Mouse (Mus musculus): ENCODE measurements around the gene Kank2.

Kank2 gene

DNA sequence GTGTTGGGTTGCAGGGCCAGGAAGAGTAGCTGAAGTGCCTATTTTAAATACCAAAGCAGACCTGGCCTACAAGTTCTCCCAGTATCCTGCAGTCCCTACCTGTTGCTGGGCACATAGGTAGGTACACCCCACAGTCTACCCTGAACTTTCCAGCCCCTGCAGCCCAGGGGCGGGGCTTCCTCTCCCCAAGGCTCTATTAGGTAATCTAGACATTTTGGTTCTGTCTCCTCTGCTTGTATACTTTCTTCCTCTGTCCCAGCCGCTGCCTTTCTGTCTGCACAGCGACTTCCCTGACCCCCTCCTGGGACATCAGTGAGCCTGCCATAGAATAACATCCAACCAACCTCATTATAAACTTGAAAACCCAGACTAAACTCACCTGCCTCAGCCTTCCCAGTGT, 48.2 kb downstream of the Kank2 start:
- no peak for DNase-seq (ENCODE audit: low spot score)

DNA sequence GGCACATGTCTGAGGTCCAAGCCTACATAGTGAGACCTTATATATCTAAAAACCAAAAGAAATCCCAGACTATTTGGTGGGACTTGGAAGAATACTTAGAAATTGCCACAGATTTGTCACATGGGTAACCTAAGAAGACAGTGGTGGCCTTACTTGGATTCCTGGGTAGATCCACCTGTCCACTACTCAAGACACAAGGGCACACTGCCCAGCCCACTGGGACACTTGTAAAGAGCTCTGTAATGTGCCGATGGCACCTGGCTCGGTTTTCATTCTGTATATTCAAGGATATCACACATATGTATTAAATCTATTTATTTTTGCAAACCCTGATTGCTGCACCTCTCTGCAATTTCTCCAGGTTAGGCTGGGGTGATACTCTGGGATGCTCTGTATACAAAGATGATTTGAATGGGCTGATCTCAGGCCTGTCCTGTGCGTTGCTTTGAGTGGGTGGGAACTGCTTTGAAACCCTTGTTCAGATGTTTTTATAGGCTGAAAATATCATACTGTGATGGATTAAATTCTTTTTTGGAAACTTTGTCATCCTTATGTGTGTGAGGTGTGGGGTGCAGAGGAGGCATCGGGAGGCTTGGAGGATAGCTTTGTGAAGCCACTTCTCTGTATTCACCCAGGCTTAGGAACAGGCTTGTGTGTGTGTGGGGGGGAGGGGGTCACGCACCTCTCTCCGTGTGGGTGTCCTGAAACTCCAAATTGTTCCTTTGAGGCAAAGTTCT, 49.0 kb downstream of the Kank2 start:
- no peak for DNase-seq (ENCODE audit: low spot score)

DNA sequence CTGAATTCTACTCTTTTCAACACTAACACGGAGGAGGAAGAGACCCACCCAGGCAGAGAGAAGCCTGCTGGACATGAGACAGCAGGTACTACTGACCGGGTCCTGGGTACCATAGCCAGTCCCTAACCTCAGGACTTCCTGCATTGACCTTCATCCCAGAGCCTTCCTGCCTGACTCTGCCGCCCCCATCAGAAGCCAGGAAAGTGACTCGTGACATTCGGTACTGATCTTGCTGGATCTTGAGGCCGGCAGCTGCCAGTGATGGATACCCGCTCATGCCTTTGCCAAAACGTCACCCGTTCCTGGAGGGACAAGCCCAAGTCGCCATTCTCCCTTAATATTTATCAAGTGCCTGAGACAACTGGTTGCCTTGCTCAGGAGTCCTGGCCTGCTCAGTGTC, 50.1 kb downstream of the Kank2 start:
- DNase-seq (ENCODE audit: low spot score), result no peak

DNA sequence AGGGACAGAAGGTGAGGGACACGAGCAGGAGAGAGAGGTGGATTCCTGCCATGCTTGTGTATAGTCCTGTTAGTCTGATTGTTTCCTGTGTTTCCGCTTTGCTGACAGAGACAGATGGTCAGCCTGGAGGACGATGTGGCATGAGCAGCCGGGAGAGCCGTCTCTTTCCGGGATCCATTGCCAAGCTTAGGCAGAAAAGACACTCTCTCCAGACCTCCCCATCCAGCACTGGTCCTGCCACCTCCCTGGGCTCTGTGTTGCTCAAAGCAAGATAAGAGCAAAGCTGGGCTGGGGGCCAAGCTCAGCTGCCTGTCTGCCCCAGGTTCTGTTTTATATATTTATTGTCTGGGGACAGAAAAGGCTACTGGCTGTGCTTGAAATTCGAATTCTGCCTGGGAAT, 50.5 kb downstream of the Kank2 start:
- no peak for DNase-seq (ENCODE audit: low spot score)

DNA sequence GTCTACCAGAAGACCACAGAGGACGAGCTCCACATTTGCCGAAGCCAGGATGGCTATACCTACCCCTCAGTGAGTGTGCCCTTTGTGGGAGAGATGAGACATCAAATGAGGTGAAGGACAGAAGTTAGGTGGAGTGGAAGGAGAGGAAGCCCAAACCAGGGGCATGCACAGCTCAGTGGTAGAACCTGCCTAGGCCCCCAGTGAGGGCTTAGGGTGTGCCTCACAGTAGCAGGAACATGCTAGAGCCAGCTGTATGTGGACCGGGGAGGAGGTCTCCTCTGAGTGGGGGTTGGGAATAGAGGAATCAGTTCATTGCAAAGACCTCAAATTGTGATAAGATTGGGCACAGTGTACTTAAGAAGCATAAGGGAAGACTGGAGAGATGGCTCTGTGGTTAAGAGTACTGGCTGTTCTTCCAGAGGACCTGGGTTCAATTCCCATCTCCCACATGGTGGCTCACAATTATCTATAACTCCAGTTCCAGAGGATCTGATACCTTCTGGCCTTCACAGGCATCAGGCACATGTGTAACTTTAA, 51.2 kb downstream of the Kank2 start:
- DNase-seq (ENCODE audit: low spot score), result no peak

DNA sequence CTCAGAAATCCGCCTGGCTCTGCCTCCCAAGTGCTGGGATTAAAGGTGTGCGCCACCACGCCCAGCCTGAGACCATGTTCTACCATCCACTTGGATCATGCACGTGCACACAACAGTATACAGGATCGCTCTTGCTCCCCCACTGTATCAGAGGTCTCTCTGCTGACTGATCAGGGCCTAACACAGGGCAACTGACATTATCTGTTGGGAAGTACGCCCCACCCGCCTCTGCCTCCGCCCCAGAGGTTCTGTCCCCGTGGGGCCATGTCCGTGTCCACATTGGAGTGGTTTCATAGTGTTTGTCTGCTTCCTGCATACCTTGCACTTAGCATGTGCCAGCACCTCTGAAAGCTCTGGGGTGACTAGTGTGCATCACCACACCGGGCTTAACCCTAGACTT, 57.0 kb downstream of the Kank2 start:
- DNase-seq (ENCODE audit: low spot score), result no peak

DNA sequence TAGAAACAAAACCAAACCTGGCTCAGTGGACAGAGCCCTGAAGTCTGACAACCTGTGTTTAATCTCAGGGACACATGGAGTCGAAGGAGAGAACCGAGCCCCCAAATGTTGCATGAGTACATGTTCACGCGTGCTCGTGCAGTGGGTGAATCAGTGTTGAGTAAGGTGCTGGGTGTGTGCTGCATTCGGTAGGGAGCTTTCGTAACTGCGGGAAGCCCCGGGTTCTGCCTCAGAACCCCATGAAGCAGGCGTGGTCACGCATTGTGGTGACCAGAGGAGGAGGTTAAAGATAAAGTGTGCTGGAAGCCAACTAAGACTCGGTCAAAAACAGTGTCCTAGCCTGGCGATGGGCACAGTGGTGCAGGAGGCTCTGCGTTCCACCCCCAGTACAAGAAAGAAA, 58.1 kb downstream of the Kank2 start:
- DNase-seq (ENCODE audit: low spot score), result no peak

DNA sequence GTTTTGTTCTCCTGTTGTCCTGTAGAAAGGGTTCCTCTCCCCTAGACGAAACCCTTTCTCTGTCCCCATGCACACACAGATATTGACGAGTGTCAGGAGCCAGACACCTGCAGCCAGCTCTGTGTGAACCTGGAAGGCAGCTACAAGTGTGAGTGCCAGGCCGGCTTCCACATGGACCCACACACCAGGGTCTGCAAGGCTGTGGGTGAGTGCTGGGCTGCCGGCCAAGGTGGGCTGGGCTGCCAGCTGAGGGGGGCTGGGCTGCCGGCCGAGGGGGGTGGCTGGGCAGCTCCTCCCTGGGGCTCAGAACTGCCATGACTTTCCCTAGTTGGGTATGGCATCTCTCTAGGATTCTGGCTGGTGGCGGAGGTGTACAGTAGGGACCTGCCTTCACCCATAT, 59.8 kb downstream of the Kank2 start:
- DNase-seq (ENCODE audit: low spot score), result no peak

DNA sequence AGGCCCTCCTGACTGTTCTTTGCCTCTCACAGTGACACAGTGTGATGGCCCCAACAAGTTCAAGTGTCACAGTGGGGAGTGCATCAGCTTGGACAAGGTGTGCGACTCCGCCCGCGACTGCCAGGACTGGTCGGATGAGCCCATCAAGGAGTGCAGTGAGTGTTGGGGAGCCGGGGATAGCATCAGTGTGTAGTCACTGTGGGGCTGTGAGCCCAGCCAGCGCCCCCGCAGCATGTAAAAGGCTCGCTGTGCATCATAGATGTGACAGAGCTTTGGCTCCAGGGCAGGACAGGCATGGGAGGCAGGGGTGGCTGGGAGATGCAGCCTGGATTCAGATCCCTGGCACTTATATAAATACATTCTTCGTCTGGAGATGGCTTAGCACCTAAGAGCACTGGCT, 61.4 kb downstream of the Kank2 start:
- no peak for DNase-seq (ENCODE audit: low spot score)

DNA sequence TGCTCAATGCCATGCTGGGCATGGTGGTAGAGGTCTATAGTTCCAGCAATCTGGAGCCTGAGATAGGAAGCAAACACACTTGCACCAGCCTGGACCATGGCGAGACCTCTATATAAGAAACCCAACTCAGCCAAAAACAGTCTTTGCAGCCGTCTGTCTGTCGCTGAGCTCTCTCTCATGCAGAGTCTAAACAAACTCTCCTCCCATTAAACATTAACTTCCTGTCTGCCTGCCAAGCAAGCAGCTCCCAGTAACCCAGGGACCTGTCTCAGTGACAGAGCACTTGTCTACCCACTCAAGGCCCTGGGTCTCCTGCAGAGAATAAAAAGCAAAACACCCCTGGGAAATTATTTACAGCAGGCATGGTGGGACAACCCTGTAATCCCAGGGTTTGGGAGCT, 62.0 kb downstream of the Kank2 start:
- DNase-seq (ENCODE audit: low spot score), result no peak

DNA sequence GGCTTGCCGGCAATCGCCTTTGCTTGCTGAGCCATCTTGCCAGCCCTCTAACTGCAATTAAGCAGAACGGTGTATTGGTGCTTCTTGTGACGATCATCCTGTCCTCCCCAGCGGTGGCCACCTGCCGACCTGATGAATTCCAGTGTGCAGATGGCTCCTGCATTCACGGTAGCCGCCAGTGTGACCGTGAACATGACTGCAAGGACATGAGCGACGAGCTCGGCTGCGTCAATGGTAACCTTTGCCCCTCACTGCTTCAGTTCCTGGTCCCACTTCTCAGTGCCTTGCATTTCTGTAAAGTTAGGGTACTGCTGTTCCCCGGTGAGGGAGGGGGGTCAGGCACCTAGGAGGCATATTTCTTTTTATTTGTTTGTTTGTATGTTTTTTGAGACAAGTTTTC, 63.4 kb downstream of the Kank2 start:
- DNase-seq (ENCODE audit: low spot score), result no peak

DNA sequence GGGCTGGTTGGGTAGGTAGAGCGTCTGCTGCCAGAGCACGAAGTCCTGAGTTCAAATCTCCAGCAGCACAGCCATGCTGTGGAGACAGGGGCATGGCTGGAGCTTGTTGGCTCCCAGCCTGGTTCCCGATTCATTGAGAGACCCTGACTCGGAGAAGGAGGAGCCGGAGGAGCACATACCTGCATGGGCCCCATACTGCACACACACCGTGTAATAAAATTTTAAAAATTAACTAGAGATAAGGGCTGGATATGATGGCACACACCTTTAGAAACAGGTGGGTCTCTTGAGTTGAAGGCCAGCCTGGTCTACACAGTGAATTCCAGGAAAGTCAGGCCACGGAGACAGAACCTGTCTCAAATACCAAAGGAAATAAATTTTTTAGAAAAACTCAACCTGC, 64.6 kb downstream of the Kank2 start:
- DNase-seq (ENCODE audit: low spot score), result no peak

DNA sequence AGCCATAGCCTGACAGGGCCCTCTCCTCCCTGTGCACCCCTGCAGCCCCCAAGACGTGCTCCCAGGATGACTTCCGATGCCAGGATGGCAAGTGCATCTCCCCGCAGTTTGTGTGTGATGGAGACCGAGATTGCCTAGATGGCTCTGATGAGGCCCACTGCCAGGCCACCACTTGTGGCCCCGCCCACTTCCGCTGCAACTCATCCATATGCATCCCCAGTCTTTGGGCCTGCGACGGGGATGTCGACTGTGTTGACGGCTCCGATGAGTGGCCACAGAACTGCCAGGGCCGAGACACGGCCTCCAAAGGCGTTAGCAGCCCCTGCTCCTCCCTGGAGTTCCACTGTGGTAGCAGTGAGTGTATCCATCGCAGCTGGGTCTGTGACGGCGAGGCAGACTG, 65.1 kb downstream of the Kank2 start:
- DNase-seq (ENCODE audit: low spot score), result no peak

DNA sequence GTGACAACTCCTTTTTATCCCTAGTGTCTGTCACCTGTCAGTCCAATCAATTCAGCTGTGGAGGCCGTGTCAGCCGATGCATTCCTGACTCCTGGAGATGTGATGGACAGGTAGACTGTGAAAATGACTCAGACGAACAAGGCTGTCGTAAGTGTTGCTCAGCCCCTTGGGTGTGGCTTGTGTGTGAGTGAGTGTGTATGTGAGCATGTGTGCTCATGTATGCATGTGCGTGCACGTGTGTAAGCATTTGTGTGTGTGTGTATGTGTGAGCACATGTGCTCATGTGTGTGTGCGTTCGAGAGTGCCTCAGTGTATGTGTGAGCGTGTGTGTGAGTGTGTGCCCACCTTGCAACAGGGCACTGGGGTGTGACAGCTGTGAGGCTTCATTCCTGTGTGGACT, 66.3 kb downstream of the Kank2 start:
- DNase-seq (ENCODE audit: low spot score), result no peak

DNA sequence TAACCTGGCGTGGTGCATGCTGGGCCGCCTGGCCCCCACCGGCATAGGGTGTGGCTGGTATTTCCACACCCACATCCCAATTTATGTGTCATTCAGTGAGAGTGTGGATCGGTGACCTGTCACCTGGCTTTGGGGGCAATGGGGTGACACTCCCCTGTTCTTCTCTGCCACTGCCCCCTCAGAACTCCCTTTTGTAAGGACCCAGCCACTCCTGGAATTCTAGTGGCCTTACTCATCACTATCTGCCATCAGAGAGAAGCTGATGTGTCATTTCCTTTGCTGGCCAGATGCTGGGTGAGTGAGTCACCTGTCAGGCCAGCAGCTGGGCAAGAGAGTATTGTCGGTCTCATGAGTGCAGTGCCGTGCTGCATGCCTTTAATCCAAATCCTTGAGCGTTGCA, 69.3 kb downstream of the Kank2 start:
- no peak for DNase-seq (ENCODE audit: low spot score)

DNA sequence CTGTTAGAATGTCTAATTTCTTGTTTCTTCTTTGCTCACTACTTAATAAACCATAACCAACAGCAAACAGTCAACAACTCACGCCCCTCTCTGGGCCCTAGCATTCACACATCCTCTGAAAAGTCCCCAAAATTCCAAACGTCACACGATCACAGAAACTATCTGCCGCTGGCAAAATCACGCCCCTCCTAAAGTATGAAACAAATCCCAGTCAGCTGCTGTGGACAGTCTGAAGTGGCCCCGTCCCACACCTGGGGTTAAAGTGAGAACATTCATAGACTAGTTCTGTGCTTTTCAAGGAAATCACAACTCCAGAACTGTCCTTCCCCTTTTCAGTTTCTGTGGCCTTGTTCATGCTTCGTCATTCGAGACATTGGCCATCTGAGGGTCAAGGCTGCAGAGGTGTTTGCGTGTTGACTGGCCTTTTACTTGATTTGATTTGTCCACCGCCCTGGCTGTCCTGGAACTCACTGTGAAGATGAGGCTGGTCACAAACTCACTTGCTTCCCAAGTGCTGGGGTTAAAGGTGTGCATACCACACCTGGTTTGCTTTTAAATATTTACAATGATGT, 70.2 kb downstream of the Kank2 start:
- no peak for DNase-seq (ENCODE audit: low spot score)

DNA sequence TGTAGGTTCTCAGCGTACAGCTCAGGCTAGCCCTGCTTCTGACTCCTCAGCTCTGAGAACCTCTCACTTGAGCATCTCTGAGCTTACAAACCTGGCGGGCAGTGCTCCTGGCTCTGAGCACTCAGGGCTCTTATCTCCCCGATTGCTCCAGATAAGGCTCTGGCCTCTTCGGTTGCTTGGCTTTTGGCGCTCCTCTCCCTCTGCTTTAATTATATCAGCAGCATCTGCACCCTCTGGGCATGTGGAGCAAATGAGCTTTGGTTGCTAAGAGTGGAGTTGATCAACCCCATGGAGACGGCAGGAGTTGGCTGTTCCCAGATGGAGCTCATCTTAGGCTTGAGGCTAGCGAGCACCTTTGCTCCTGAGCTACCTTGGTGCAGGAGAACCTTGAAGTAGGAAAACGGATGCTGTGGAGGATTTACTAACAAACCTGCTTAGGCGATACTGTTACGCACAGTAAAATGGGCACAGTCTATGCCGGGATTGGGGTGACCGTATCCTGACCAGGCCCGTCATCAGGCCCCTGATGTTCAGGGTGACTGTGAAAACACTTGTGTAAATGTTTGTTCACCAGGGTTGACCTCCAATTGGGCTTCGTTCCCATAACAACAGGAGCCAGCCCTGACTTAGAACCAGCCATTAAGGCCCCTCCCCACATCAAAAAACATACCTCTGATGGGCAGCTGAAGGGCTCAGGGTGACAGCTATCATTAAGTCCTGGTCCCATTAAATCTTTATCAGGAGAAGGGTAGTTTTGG, 72.1 kb downstream of the Kank2 start:
- no peak for DNase-seq (ENCODE audit: low spot score)

DNA sequence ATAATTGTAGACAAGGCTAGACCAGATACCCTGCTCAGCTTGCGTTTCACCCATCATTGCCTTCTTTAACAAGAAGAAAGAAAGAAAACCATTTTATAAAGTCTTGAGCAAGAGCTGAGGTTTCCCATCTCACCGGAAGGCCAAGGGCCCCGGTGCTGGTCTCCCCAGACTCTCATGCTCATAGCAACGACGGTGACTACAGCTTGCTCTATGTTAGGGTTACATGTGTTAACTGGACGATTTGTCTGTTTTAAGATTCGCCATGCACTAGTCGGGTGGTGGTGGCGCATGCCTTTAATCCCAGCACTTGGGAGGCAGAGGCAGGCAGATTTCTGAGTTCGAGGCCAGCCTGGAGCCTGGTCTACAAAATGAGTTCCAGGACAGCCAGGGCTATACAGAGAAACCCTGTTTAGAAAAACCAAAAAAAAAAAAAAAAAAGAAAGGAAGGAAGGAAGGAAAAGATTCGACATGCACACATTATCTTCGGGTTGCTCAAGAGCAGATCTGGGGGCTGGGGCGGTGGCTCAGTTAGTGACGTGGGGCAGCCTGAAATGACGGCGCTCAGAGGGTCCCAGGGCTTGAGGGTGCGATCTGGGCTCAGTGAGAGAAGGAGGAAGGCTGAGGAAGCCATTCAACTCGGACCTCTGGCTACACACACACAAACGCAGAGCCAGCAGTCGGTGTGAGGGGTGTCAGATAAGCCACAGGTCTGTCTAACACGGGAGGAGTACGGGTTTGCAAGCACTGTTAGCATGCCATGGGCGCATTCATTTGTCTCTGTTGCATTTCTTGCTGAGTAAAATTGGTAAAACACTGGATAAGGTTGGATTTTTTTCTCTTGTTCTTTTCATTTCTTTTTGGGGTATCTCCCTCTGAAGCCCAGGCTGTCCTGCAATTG, 73.1 kb downstream of the Kank2 start:
- DNase-seq (ENCODE audit: low spot score), result no peak

DNA sequence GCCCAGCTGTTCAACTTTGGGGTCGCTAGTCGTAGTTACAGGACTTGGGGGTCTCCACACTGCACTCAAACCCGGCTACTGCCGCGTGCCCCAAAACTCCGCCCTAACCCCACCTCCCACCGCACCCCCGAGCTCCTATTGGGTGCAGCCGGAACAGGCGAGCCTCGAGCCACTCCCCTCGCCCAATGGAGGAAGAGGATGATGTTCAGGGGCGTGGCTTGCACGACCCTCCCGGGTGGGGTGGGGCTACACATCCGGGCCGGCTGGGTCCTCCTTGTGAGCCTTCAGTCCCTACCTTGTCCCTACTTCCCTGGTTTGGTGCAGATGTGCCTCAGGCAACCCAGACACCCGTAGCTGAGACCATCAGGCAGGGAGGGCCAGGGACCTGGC, 74.4 kb downstream of the Kank2 start:
- peak; percentile 64 for DNase-seq (ENCODE audit: low spot score)

DNA sequence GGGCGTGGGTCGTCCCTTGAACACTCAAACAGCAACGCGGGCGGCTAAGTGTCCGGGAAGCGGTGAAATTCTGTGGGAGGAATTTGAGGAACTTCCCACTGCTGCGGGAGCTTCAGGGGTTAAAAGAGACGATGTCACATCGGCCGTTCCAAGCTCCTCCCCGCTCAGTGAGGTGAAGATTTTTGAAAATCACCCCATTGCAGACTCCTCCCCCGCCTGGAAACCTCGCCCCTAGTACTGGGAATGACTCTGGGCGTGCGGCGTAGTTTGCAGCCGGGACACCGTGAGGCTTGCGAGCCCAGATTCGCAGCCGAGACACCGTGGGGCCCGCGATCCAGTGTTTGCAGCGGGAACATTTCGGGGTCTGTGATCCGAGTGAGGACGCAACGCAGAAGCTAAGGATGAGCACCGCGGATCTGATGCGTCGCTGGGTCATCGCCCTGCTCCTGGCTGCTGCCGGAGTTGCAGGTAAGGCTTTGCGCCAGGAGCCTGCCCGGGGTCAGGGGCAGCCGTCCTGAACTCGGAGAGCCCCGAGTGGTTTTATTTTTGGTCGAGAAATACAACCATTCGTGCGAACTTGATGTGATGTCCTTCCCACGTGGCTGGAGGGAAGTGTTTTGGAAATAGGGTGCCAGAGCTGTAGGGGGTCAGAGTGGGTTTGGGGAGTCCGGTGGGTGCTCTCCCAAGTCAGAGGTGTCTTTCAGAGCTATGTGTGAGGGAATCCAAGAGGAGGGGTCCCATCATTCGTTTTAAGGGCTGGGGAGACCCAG, 75.0 kb downstream of the Kank2 start, which contains the start of gene Ldlr:
Gene Ldlr, plus strand, starts transcription at position 107 of the 770 bp plus-strand sequence.
- peak; percentile 44 for DNase-seq (ENCODE audit: low spot score)

DNA sequence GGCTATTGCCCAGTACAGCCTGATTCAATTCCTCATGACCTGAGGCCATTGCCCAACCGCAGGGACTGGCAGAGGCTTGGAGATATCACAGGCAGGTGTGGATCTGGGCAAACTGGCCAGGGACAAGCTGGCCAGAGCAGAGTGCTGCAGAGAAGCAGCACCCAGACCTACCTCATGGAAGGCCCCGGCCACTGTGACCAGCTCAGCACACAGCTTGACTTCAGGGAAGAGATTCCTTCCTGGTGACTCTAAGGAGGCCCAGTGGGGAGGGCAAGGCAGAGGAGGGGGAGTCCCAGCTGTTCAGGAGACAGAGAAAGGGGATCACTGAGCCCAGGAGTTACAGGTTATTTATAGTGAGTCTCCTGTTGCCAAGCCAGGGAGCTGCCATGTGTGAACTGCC, 77.5 kb downstream of the Kank2 start:
- DNase-seq (ENCODE audit: low spot score), result no peak

Measured in layer of hippocampus, adult 9-10 months (tissue).